Mouse (Mus musculus) hindbrain, embryonic 10.5 days (tissue): ENCODE data around the gene Myl3. TPM values are rescaled to one million over a fixed set of nuclear protein-coding genes. Genes with fewer than 3 reads are reported as not detected.
A peak's percentile ranks its signal among the peaks of the same experiment; 100 is the strongest.

Source experiments
- DNase-seq: peaks from one replicate; pipeline ENCODE4 v3.0.0-alpha.2; 2017; ENCODE audit warnings: low spot score
- H3K27ac ChIP-seq: fragments of 300-500 bp; sonication (generic); 2 replicates; pipeline ENCODE4 v1.5.1; 2016; ENCODE audit warnings: mild to moderate bottlenecking, moderate library complexity
- H3K27me3 ChIP-seq: fragments of 300-500 bp; sonication (generic); 2 replicates; pipeline ENCODE4 v1.6.1; 2016; ENCODE audit warnings: mild to moderate bottlenecking; ENCODE audit not compliant: poor library complexity, insufficient read depth, severe bottlenecking
- H3K36me3 ChIP-seq: fragments of 300-500 bp; sonication (generic); 2 replicates; pipeline ENCODE4 v1.6.1; 2016; ENCODE audit warnings: mild to moderate bottlenecking, moderate library complexity
- H3K4me1 ChIP-seq: fragments of 300-500 bp; sonication (generic); replicated peaks from 2 replicates; pipeline ENCODE4 v1.6.1; 2016; ENCODE audit warnings: mild to moderate bottlenecking
- H3K4me3 ChIP-seq: fragments of 300-500 bp; sonication (generic); 2 replicates; pipeline ENCODE4 v1.5.1; 2016; ENCODE audit warnings: mild to moderate bottlenecking, moderate library complexity
- H3K9me3 ChIP-seq: fragments of 300-500 bp; sonication (generic); 2 replicates; pipeline ENCODE4 v1.6.1; 2016; ENCODE audit warnings: mild to moderate bottlenecking, moderate library complexity
- WGBS: fragments of 180-500 bp; shearing (Covaris S2); methylation state at CpG from one replicate; pipeline ENCODE4 v1.1.7; 2016; 5-methylcytosine and 5-hydroxymethylcytosine counted together
- polyA plus RNA-seq: library from polyadenylated mRNA; unstranded; fragments of >200 nt; fragmentation: Nextera tagmentation; extraction: Ambion mirVana; gene quantifications from 2 replicates; pipeline ENCODE4 v1.2.1, GENCODE M21; 2016

Gene Myl3
- polyA plus RNA-seq, 1 experiment from 2014 or later = not detected

DNA sequence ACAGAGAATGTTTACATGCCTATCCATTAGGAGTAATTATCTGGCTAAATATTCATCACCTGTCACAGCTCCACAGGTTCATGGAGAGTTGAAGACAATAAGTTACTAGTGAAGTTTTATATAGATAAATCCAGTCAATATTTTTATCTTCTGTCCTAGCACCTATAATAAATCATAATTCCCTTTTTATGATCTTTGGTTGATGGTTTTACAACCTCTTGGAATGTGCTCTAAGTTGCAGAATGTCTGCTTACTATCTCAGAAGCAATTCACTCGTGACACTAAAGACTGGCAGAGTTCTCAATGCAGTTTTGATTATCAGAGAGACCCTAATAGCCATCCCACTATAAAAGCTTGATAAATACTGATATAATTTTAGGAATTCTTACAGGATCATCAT lies 28.3 kb upstream of the Myl3 start:
- WGBS = 79% methylated on average over 1 of the region's 1 CpGs
- Histone ChIP-seq H3K36me3 (peaks cover 59% of the 10 kb centered on the region), H3K9me3 (no peaks in the 10 kb centered on the region), H3K4me3 (no peak overlapping the region), H3K27me3 (no peaks in the 10 kb centered on the region), H3K4me1 (peaks cover 17% of the 10 kb centered on the region), H3K27ac (no peak overlapping the region)
- no peak for DNase-seq

DNA sequence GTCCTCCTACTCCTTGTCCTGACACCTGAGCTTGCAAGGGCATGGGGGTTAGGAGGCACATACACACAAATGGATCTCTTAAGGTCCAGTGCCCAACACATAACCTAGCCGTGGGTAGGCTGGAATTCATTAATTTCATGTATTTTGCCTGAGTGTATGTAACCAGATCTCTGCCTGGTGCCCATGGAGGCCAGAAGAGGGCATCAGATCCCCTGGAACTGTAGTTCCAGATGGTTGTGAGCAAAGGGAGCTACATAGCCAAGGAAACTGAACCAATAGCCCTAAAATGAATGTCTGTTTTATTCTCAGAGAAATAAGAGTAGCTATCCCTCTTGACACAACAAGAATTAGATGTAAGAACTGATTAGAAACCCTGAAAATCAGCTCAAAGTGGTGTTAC lies 26.2 kb upstream of the Myl3 start:
- WGBS = 73% methylated on average over 1 of the region's 1 CpGs
- H3K36me3 ChIP-seq = peaks cover 48% of the 10 kb centered on the region
- H3K4me3 ChIP-seq = no peak overlapping the region
- no peaks in the 10 kb centered on the region for H3K9me3 ChIP-seq
- no peak overlapping the region for H3K27ac ChIP-seq
- no peaks in the 10 kb centered on the region for H3K27me3 ChIP-seq
- no peak for DNase-seq
- peaks cover 12% of the 10 kb centered on the region for H3K4me1 ChIP-seq

DNA sequence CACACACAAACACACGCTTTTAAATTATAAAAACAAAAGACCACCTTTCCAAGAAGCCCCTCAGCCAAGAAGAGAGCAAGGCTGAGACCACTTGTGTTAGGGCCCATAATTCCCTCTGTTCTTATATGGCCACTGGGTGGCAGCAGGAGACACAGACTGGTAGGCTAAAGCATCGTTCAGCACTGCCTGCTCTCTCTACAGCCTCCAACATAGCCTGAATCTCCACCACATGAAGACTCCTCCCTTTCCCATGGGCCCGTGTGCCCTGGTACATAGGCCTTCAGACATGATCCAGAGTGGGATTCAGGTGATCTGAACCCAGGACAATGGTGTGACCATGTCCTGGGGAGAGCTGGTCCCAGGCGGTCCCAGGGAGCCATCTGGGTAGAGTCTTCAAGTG lies 24.9 kb upstream of the Myl3 start:
- H3K27me3 ChIP-seq = no peaks in the 10 kb centered on the region
- H3K4me1 ChIP-seq = peaks cover 12% of the 10 kb centered on the region
- H3K4me3 ChIP-seq = no peak overlapping the region
- 32% methylated on average over 4 of the region's 4 CpGs for WGBS
- H3K36me3 ChIP-seq = peaks cover 35% of the 10 kb centered on the region
- peak; percentile 60 for DNase-seq
- H3K27ac ChIP-seq = no peak overlapping the region
- H3K9me3 ChIP-seq = no peaks in the 10 kb centered on the region

DNA sequence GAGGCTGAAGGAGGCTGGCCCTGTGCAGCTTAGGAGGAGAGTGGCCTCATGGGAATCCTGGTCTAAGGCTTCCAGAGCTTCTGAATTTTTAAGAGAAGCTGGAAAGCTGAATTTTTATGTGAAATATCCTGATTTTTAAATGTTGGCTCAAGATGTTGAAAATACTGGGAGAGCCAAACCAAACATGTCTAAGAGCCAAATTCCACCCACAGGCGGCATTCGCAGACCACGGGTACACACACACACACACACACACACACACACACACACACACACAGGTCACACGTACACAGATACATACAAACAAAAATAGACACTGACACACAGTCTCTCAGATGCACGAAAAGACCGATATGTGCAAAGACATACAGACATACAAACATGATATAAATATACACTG lies 23.6 kb upstream of the Myl3 start:
- Histone ChIP-seq H3K27ac (no peak overlapping the region), H3K4me1 (peaks cover 16% of the 10 kb centered on the region)
- WGBS = 95% methylated on average over 6 of the region's 6 CpGs

DNA sequence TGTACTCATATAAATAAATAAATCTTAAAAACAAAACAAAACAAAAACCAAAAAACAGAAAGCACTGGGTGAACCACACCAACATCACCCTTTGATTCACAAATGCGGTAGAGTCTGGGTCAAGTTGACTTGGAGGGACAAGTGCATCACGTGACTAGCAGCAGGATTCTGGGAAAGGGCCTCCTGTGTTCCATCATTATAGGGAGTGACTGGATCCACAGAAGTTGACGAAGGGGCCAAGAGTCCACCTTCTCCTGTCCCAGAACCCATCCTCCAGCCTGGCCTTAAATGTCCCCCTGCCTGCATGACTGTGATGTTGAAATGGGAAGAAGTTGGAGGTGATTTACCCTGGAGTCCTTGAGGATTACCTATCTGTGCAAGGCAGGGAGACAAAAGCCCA lies 22.9 kb upstream of the Myl3 start:
- no peak for DNase-seq
- Histone ChIP-seq H3K27me3 (no peaks in the 10 kb centered on the region), H3K36me3 (peaks cover 34% of the 10 kb centered on the region), H3K9me3 (no peaks in the 10 kb centered on the region), H3K27ac (no peak overlapping the region), H3K4me1 (peaks cover 16% of the 10 kb centered on the region), H3K4me3 (no peak overlapping the region)
- 86% methylated on average over 3 of the region's 3 CpGs for WGBS

More for the DNA sequence above, 23.6 kb upstream of the Myl3 start:
- no peak overlapping the region for H3K4me3 ChIP-seq
- H3K27me3 ChIP-seq = no peaks in the 10 kb centered on the region
- no peaks in the 10 kb centered on the region for H3K9me3 ChIP-seq
- peaks cover 32% of the 10 kb centered on the region for H3K36me3 ChIP-seq
- no peak for DNase-seq

DNA sequence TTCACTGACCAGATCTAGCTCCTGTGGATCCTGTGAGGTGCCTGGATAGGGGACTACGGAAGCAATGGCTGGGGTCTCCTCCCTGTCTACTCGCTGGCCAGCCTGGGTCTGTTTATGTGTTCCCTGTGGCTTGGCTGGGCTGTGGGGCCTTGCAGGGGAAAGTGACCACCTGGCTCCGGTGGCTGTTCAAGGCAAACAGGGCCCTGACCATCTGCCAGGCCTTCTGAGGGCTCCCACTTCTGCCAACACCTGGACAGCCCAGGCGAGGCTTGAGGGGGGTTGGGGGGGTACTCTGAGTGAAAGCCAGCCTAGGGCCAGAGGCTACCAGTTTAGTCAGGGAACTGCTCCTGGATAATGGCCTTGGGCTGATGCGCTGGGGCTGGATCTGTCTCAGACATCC lies 21.7 kb upstream of the Myl3 start:
- no peak for DNase-seq
- Histone ChIP-seq H3K36me3 (peaks cover 34% of the 10 kb centered on the region), H3K27me3 (peaks cover 7% of the 10 kb centered on the region), H3K4me1 (peaks cover 21% of the 10 kb centered on the region), H3K9me3 (no peaks in the 10 kb centered on the region), H3K27ac (peak overlapping the region; percentile 46; the same call in 1 of the 2 replicates), H3K4me3 (no peak overlapping the region)
- 71% methylated on average over 5 of the region's 5 CpGs for WGBS

DNA sequence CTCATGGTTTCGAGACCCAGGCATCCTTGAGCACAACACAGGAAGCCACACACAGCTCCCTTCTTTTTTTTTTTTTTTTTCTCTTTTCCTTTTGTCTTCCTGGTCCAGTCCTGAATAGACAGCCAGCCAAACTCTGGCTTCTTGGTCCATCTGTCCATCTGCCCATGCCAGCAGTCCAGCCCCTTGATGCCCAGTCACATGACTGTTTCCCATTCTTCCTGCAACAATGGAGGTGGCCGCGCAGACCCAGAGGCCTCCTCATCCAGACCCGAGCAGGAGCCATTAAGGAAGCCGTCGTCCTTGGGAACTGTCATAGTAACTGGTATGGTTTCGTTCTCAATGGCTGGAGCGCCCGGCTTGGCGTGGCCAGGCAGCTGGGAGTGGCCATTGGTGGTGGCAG lies 19.6 kb upstream of the Myl3 start:
- no peak for DNase-seq
- WGBS = 89% methylated on average over 10 of the region's 10 CpGs

DNA sequence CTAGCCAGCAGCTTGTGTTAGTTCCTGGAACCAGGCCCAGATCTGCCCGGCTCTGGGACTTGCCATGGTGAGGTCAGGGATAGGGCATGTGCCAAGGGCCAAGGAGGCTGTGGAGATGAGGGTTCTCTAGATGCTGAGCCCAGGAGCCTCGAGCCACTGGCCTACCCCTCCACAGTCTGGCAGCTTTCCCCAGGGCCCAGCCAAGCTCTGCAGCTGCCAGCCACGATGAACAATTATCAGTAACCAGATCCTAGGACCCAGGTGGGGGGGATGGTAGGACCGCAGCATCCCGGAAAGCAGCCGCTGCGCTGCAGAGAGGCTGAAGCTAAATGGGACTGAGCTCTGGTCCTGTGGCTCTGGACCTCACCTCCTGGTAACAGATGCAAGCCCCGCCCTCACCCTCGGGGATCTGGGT lies 15.9 kb upstream of the Myl3 start:
- no peaks in the 10 kb centered on the region for H3K9me3 ChIP-seq
- peaks cover 65% of the 10 kb centered on the region for H3K27me3 ChIP-seq
- H3K4me3 ChIP-seq = no peak overlapping the region
- 20% methylated on average over 9 of the region's 9 CpGs for WGBS
- no peak overlapping the region; the same call in 1 of the 2 replicates for H3K27ac ChIP-seq
- peak; percentile 44 for DNase-seq
- H3K36me3 ChIP-seq = peaks cover 55% of the 10 kb centered on the region
- H3K4me1 ChIP-seq = peaks cover 40% of the 10 kb centered on the region

More for the DNA sequence above, 19.6 kb upstream of the Myl3 start:
- H3K36me3 ChIP-seq = peaks cover 44% of the 10 kb centered on the region
- H3K4me3 ChIP-seq = no peak overlapping the region
- no peaks in the 10 kb centered on the region for H3K9me3 ChIP-seq
- peaks cover 37% of the 10 kb centered on the region for H3K4me1 ChIP-seq
- peaks cover 28% of the 10 kb centered on the region for H3K27me3 ChIP-seq
- no peak overlapping the region; the same call in 1 of the 2 replicates for H3K27ac ChIP-seq

DNA sequence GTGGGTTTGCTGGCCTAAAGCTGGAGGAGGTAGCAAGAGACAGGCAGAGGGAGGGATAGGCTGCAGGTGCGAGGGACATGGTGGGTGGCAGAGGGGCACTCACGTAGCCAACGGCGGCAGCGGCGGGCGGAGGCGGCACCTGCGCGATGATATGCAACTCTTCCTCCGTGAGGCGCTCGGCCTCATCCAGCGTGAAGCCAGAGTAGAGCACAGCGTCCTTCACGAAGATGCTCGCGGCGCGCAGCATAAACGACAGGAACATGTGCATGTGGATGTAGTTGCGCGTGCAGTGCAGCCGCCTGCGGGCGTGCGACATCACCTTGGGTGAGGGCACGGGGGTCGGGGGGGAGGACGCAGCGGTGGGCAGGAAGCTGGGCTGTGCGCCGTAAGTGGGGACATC lies 14.8 kb upstream of the Myl3 start:
- peak overlapping the region; percentile 41 for H3K4me3 ChIP-seq
- H3K27me3 ChIP-seq = peaks cover 76% of the 10 kb centered on the region

DNA sequence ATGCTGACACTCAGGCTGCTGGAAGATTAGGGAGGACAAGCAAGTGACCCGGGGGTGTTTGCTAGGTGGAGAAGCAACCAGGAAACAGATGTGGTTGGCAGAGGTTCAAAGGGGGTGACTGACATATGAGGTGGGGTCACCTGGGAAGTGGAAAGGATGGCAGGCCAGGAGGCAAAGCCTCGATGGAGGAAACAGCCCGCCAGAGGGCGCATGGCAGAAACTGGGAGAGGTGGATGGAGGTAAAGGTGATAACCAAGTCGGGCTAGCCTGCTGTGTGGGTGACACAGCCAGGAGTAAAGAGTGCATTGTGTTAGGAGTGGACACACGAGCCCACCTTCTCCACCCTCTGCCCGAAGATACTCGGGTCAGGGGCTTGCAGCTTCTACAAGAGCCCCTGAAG lies 11.8 kb upstream of the Myl3 start:
- Histone ChIP-seq H3K4me1 (peaks cover 68% of the 10 kb centered on the region), H3K27ac (no peak overlapping the region), H3K4me3 (no peak overlapping the region), H3K27me3 (peaks cover 91% of the 10 kb centered on the region), H3K9me3 (no peaks in the 10 kb centered on the region), H3K36me3 (peaks cover 27% of the 10 kb centered on the region)
- 26% methylated on average over 8 of the region's 8 CpGs for WGBS
- no peak for DNase-seq

More for the DNA sequence above, 14.8 kb upstream of the Myl3 start:
- H3K9me3 ChIP-seq = no peaks in the 10 kb centered on the region
- WGBS = 13% methylated on average over 33 of the region's 33 CpGs
- no peak overlapping the region for H3K27ac ChIP-seq
- H3K36me3 ChIP-seq = peaks cover 55% of the 10 kb centered on the region
- peaks cover 46% of the 10 kb centered on the region for H3K4me1 ChIP-seq
- no peak for DNase-seq

DNA sequence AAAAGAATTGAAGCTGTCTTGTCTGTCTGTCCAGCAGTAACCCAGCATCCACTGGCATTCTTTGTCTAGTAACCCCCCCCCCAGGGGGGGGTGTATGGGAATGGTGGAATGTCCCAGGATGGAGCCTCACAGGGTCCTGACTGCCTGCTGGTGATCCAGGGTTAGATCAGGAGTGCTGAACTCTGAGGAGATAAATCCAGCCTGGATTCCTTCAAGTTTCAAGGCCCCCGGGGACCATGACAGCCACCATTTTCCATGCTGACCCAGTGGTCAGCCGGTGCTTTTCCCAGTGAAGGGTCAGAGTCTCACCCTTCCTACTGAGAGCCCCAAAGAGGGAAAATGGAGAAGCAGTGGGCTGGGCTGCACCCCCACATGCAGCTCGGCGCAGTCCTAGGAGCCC lies 9.8 kb upstream of the Myl3 start:
- peak overlapping the region; percentile 40; the same call in 1 of the 2 replicates for H3K27ac ChIP-seq
- 51% methylated on average over 4 of the region's 4 CpGs for WGBS

DNA sequence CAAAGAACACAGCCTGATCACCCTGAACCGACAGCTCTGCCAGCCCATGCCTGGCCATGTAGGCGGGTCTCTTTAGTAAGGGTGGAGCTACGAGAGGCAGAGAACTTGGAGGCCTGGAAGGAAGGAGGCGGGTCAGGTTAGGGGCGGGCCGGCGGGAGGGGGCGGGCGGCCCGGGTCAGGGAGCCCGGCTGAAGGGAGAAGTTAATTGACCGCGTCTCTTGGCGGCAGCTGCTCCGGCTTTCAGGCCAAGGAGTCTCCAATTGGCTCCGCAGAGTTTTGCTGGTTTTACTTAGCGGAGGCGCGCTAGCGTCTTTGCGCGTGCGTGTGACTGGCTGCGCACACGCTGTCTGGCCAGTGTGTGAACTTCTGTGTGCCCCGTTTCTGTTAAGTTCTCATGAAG lies 9.0 kb upstream of the Myl3 start:
- peak; percentile 92 for DNase-seq
- Histone ChIP-seq H3K36me3 (peaks cover 10% of the 10 kb centered on the region; the same call in 1 of the 2 replicates), H3K27ac (peak overlapping the region; percentile 78), H3K9me3 (no peaks in the 10 kb centered on the region), H3K27me3 (peaks cover 87% of the 10 kb centered on the region), H3K4me1 (peaks cover 62% of the 10 kb centered on the region), H3K4me3 (peak overlapping the region; percentile 48)
- under 1% methylated on average over 26 of the region's 26 CpGs for WGBS

More for the DNA sequence above, 9.8 kb upstream of the Myl3 start:
- Histone ChIP-seq H3K4me1 (peaks cover 66% of the 10 kb centered on the region), H3K27me3 (peaks cover 91% of the 10 kb centered on the region), H3K4me3 (no peak overlapping the region; the same call in 1 of the 2 replicates), H3K9me3 (no peaks in the 10 kb centered on the region), H3K36me3 (peaks cover 13% of the 10 kb centered on the region; the same call in 1 of the 2 replicates)
- DNase-seq = no peak

DNA sequence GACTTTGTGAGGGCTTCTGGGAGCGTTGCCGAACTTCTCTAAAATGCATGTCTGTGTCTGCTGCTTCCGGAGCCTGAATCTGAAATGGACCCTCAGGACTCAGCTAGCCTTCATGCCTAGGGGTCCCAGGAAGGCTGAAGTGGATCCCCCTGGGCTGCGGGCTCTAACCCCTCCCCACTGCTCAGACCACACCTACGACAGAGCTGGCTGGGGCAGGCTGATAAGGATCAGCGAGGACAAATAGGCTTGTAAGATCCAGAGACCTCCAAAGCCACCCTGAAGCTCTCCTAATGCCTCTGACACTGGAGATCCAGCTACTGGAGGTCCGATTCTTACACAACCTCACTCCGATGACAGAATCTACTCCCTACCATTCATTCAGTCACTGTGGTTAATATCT lies 8.6 kb upstream of the Myl3 start:
- peaks cover 62% of the 10 kb centered on the region for H3K4me1 ChIP-seq
- H3K36me3 ChIP-seq = peaks cover 10% of the 10 kb centered on the region; the same call in 1 of the 2 replicates
- peaks cover 82% of the 10 kb centered on the region for H3K27me3 ChIP-seq
- WGBS = 11% methylated on average over 8 of the region's 8 CpGs
- no peaks in the 10 kb centered on the region for H3K9me3 ChIP-seq
- peak overlapping the region; percentile 78 for H3K27ac ChIP-seq
- H3K4me3 ChIP-seq = peak overlapping the region; percentile 48
- DNase-seq = no peak

DNA sequence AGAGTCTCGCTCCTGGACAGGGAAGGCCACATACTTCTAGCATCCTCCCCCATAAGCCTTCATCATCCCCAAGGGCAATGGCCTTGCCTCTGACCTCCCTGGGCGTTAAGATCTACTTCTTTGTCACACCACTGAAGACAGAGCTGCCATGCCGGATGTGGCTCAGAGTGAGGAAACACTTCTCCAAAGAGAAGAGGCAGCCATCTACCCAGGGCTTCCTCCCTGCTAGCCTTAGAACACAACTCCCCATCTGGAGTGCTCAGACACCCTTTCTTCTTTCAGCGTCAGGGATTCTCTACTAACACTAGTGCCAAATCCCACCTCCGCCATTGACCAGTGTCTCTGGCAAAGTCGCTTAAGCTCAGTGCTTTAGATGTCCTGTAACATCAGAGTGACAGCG lies 7.5 kb upstream of the Myl3 start:
- Histone ChIP-seq H3K27me3 (peaks cover 73% of the 10 kb centered on the region), H3K36me3 (peaks cover 5% of the 10 kb centered on the region; the same call in 1 of the 2 replicates), H3K9me3 (no peaks in the 10 kb centered on the region), H3K4me3 (no peak overlapping the region), H3K4me1 (peaks cover 57% of the 10 kb centered on the region), H3K27ac (no peak overlapping the region)
- no peak for DNase-seq
- WGBS = 81% methylated on average over 7 of the region's 7 CpGs
